Mouse (Mus musculus): ENCODE results near the gene Ttc28. TPM values are rescaled to one million over a fixed set of nuclear protein-coding genes. Genes with fewer than 3 reads are reported as not detected.
A peak's percentile ranks its signal among the peaks of the same experiment; 100 is the strongest.

The Ttc28 gene
- polyA plus RNA-seq, 1 experiment from 2014 or later = 12.1 TPM

DNA sequence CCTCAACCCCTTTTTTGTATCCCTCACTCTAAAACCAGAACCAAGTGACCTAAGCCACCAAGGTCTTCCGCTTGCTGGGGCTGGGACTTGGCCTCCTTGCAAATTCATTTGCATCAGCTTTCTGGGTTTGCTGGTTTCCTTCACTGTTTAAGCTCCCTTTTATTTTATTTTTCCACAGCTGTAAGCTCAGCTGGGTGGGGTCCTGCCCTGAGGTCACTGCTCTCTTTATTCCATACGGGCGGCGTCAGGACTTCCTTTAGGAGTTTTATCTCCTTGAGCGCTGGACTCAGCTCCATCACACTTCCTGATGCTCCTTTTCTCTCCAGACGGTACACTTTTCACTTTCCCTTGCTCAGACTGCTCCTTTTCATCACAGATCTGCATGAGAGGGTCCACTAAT lies 231.8 kb downstream of the Ttc28 start:
- no peak overlapping the region for H3K4me3 ChIP-seq (ENCODE audit: low read length)
- no peak overlapping the region for H3K27ac ChIP-seq (ENCODE audit: low read length)
- no peaks in the 10 kb centered on the region for H3K9me3 ChIP-seq (ENCODE audit: low read length)
- WGBS = 43% methylated on average over 6 of the region's 6 CpGs
- H3K36me3 ChIP-seq (ENCODE audit: insufficient read depth, low read length) = no peaks in the 10 kb centered on the region
- H3K4me2 ChIP-seq (replicated peaks; ENCODE audit: low read depth, low read length) = no peak overlapping the region
- no peak overlapping the region for H3K9ac ChIP-seq (replicated peaks; ENCODE audit: low read length)
- no peaks in the 10 kb centered on the region for H3K27me3 ChIP-seq (ENCODE audit: insufficient read depth, low read length)
- H3K4me1 ChIP-seq (ENCODE audit: insufficient read depth, low read length) = peaks cover 41% of the 10 kb centered on the region
- ATAC-seq (ENCODE audit: low FRiP score, low TSS enrichment) = no peak

DNA sequence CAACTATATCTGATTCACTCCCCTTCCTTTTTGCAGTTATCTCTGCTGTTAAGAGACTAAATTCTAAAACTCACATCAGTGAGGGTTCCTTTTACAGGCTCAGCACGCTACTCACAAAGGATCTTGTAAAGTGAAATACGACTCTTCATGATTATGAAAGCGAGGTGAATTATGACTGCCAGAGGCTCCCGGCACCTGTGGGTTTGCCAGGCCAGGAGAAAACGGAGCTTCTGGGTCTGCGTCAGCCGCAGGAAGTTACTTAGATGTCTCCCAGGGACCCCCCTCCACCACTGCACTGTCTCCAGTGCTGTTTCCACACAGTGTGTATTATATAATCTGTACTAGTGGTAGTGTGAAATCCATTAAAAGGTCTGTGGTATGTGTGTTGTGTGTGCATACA lies 233.6 kb downstream of the Ttc28 start:
- no peaks in the 10 kb centered on the region for H3K27me3 ChIP-seq (ENCODE audit: insufficient read depth, low read length)
- no peak overlapping the region for H3K4me2 ChIP-seq (replicated peaks; ENCODE audit: low read depth, low read length)
- ATAC-seq (ENCODE audit: low FRiP score, low TSS enrichment) = no peak
- H3K27ac ChIP-seq (ENCODE audit: low read length) = peak overlapping the region; percentile 74
- no peaks in the 10 kb centered on the region for H3K9me3 ChIP-seq (ENCODE audit: low read length)
- peaks cover 53% of the 10 kb centered on the region for H3K4me1 ChIP-seq (ENCODE audit: insufficient read depth, low read length)
- no peaks in the 10 kb centered on the region for H3K36me3 ChIP-seq (ENCODE audit: insufficient read depth, low read length)
- H3K4me3 ChIP-seq (ENCODE audit: low read length) = no peak overlapping the region
- no peak overlapping the region for H3K9ac ChIP-seq (replicated peaks; ENCODE audit: low read length)
- WGBS = 33% methylated on average over 7 of the region's 7 CpGs

DNA sequence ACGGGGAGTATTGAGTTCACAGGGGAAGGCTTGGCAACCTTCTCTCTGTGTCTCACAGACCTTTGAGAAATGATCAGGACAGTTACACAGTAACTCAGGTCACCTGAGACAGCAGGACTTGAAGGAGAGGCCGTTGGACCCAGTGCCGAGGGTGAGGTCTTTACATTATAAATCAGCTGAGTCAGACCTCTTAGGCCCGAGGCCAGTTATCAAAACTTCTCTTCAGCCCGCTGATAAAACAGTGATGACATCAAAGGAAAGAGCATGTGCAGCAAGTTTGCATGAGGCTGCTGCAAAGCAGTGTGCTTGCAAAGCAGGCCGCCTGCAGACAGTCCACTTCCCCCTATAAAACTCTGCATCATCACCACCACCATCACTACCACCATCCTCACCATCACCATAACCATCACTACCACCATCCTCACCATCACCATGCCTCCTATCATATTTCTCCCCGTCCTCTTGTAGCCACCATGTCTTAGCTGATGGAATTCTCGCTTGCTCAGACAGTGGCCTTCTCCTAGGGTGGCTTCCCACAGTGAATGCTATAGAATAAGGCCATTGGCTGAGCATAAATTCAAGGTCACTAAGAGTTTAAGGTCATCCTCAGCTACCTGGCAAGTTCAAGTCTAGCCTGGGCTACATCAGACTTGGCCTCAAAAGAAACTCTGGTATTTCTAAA lies 234.2 kb downstream of the Ttc28 start:
- no peak overlapping the region for H3K4me2 ChIP-seq (replicated peaks; ENCODE audit: low read depth, low read length)
- peak overlapping the region; percentile 74 for H3K27ac ChIP-seq (ENCODE audit: low read length)
- no peaks in the 10 kb centered on the region for H3K27me3 ChIP-seq (ENCODE audit: insufficient read depth, low read length)
- WGBS = 37% methylated on average over 8 of the region's 8 CpGs
- peak; percentile 71 for ATAC-seq (ENCODE audit: low FRiP score, low TSS enrichment)
- no peaks in the 10 kb centered on the region for H3K36me3 ChIP-seq (ENCODE audit: insufficient read depth, low read length)
- H3K9ac ChIP-seq (replicated peaks; ENCODE audit: low read length) = no peak overlapping the region
- H3K9me3 ChIP-seq (ENCODE audit: low read length) = no peaks in the 10 kb centered on the region
- H3K4me3 ChIP-seq (ENCODE audit: low read length) = no peak overlapping the region
- H3K4me1 ChIP-seq (ENCODE audit: insufficient read depth, low read length) = peaks cover 54% of the 10 kb centered on the region

DNA sequence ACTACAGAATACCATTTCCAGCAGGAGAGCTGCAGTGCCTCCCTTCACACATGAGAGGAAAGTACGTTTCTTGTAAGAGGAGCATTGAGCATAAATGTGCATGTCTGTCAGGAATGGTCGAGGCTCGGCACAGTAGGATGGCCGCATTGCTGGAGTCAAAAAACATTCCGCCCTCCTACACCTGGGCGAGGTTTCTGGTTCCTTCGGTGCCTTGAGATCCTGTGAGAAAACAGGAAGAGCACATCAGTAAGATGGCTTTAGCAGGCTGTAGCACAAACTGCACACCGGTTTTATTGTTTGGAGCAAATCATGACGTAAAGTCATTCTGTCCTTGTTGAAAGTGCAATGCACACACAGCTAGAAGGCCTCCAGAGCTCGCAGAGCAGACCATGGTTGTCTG lies 235.0 kb downstream of the Ttc28 start:
- Histone ChIP-seq H3K4me2 (replicated peaks; ENCODE audit: low read depth, low read length) (no peak overlapping the region), H3K4me3 (ENCODE audit: low read length) (no peak overlapping the region), H3K36me3 (ENCODE audit: insufficient read depth, low read length) (no peaks in the 10 kb centered on the region), H3K27me3 (ENCODE audit: insufficient read depth, low read length) (no peaks in the 10 kb centered on the region), H3K4me1 (ENCODE audit: insufficient read depth, low read length) (peaks cover 54% of the 10 kb centered on the region), H3K9ac (replicated peaks; ENCODE audit: low read length) (no peak overlapping the region), H3K27ac (ENCODE audit: low read length) (peak overlapping the region; percentile 67), H3K9me3 (ENCODE audit: low read length) (no peaks in the 10 kb centered on the region)
- 56% methylated on average over 10 of the region's 10 CpGs for WGBS
- ATAC-seq (ENCODE audit: low FRiP score, low TSS enrichment) = no peak

DNA sequence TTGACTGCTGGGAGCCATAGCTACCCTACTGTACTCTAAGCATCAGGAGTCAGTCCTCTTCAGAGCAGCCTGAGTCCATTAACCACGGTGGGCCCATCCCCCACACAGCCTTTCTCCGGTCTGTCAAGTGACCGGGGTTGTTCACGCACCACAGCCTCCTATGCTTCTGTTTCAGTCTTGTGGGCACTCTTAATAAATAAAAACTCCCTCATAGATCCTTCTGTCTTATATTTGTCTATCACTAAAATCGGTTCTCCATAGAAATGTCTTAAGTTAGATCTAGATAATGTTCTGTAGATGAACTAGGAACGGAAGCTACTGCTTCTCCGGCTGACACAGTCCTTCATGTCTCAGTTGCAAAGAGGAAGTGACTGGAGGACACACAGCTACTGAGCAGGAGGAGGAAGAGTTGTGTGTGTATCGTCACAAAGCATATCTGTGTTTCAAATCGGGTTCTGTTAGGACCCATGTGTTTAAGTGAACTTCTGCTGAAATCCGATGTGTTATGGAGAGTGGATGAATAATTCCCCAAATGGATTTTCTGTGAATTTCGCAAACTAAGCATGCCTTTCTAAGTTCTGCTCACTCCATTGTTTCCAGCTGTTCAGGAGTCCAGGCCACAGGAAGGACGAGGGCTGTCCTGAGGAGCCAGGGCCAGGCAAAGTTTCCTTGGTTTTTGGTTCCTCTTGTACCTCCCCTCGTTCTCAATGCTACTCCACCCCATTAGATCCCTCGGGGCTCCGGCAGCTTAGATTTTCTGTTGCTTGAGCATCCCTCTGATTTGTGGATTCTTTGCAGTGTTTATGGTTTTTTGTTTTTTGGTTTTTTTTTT lies 236.1 kb downstream of the Ttc28 start:
- Histone ChIP-seq H3K36me3 (ENCODE audit: insufficient read depth, low read length) (no peaks in the 10 kb centered on the region), H3K27me3 (ENCODE audit: insufficient read depth, low read length) (no peaks in the 10 kb centered on the region), H3K4me1 (ENCODE audit: insufficient read depth, low read length) (peaks cover 56% of the 10 kb centered on the region), H3K27ac (ENCODE audit: low read length) (peak overlapping the region; percentile 67), H3K4me3 (ENCODE audit: low read length) (no peak overlapping the region), H3K4me2 (replicated peaks; ENCODE audit: low read depth, low read length) (no peak overlapping the region), H3K9me3 (ENCODE audit: low read length) (no peaks in the 10 kb centered on the region), H3K9ac (replicated peaks; ENCODE audit: low read length) (no peak overlapping the region)
- WGBS = 35% methylated on average over 15 of the region's 15 CpGs
- ATAC-seq (ENCODE audit: low FRiP score, low TSS enrichment) = peak; percentile 75

DNA sequence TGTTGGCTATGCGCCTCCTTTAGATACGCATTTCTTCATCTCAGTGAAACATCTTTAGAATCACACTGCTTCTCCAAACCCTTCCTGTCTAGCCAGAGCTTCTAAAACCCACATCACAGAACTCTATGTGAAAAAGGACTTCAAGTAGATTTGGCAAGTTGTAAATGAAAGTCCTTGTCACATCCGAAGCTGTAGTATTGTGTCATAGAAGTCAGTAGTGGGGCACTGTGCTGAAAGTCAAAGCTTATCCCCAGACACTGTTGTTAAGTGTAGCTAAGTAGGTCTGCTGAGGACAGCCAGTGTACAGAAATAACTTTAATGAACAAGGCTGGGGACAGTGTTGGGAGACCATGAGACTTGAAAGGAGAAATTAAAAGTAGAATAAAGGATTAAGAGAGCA lies 240.2 kb downstream of the Ttc28 start:
- WGBS = 88% methylated on average over 3 of the region's 3 CpGs
- no peak overlapping the region for H3K9ac ChIP-seq (replicated peaks; ENCODE audit: low read length)
- peaks cover 39% of the 10 kb centered on the region for H3K4me1 ChIP-seq (ENCODE audit: insufficient read depth, low read length)
- peak overlapping the region; percentile 22; the same call in 1 of the 2 replicates for H3K27ac ChIP-seq (ENCODE audit: low read length)
- H3K4me3 ChIP-seq (ENCODE audit: low read length) = no peak overlapping the region
- no peaks in the 10 kb centered on the region for H3K27me3 ChIP-seq (ENCODE audit: insufficient read depth, low read length)
- no peaks in the 10 kb centered on the region for H3K9me3 ChIP-seq (ENCODE audit: low read length)
- no peaks in the 10 kb centered on the region for H3K36me3 ChIP-seq (ENCODE audit: insufficient read depth, low read length)
- ATAC-seq (ENCODE audit: low FRiP score, low TSS enrichment) = no peak
- no peak overlapping the region for H3K4me2 ChIP-seq (replicated peaks; ENCODE audit: low read depth, low read length)

DNA sequence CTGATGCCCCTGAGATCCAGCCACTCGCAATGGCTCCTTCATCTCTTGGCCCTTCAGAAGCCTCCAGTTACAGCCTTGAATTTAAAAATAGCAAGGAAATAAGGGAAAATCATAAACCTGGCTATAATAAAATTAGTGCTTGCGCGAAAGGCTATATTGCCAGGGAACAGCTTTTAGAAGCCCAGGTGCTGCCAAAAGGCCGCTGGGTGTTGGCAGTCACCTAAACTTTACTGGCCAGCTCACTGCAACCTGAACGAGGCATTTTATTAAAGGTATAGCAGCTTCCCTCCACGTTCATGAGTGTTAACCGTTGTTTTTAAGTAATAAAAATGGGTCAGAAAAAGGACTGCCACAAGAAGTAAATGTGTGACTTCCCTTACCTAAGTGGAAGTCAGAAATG lies 240.7 kb downstream of the Ttc28 start:
- H3K4me1 ChIP-seq (ENCODE audit: insufficient read depth, low read length) = peaks cover 34% of the 10 kb centered on the region
- no peak for ATAC-seq (ENCODE audit: low FRiP score, low TSS enrichment)
- no peaks in the 10 kb centered on the region for H3K9me3 ChIP-seq (ENCODE audit: low read length)
- 64% methylated on average over 7 of the region's 7 CpGs for WGBS
- no peaks in the 10 kb centered on the region for H3K36me3 ChIP-seq (ENCODE audit: insufficient read depth, low read length)
- peak overlapping the region; percentile 22; the same call in 1 of the 2 replicates for H3K27ac ChIP-seq (ENCODE audit: low read length)
- no peak overlapping the region for H3K4me3 ChIP-seq (ENCODE audit: low read length)
- no peaks in the 10 kb centered on the region for H3K27me3 ChIP-seq (ENCODE audit: insufficient read depth, low read length)
- no peak overlapping the region for H3K4me2 ChIP-seq (replicated peaks; ENCODE audit: low read depth, low read length)
- no peak overlapping the region for H3K9ac ChIP-seq (replicated peaks; ENCODE audit: low read length)

DNA sequence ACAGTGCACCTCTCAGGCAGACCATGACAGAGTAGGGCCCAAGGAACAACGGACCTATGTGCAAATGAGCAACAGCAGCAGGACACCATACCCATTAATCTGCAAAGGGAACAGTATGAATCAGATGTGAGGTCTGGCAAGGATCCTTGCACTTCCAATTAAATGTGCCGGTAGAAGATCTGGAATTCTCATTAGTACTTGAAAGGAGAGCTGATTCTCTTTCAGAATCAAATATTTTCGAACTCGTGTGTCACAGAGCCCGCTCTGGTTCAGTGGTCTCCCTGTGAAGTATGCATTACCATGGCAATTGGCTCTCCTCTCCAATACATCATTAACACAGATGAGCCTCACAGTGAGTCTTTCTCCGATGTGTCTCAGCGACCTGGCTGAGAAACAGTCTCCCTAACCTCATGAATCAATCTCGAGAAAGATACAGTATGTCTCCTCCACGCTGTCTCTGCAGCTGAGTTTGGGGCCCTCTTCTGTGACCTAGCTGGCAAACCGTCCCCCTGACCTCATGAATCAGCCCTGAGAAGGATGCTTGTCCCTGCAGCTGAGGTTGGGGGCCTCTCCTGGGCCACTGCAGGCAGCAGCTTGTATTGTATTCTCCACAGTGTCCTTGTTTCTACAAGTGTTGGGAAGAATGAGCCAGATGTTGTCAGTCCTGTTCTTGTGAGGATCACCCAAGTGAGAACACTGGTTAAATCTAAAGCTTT lies 241.3 kb downstream of the Ttc28 start:
- H3K27ac ChIP-seq (ENCODE audit: low read length) = peak overlapping the region; percentile 32; the same call in 1 of the 2 replicates
- ATAC-seq (ENCODE audit: low FRiP score, low TSS enrichment) = peak; percentile 74

DNA sequence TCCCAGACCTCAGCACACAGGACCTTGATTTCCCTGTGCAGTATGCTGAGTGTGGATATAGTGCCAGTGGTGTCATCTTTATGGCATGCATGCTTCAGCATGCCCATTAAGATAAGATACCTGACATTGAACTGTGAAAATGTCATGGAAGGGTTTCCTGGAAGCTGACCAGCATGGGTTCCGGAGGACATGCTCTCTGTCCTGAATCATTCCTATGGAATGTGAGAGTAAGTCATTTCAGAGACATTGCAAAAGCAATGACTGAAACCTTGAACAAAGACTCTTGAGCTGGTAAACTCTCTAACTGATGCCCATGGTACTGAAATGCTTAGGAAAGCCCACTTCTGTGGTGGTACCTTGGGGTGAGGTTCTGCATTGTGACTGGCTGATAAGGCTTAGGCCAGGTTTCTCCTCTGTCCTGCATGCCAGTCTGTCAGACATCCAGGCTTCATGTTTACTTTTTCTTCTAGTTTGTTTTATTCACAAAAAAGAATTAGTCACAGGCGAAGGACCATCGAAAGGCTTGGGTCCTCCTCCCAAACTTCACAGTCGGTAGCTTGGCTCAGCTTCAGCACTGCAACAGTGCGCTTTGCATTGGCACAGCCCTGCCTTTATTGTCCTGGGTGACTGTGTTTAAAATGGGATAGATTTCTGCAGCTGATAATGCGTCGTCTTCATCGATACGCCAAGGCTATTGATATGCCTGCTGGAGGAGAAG lies 242.9 kb downstream of the Ttc28 start:
- H3K27ac ChIP-seq (ENCODE audit: low read length) = no peak overlapping the region

More for the DNA sequence above, 241.3 kb downstream of the Ttc28 start:
- Histone ChIP-seq H3K4me2 (replicated peaks; ENCODE audit: low read depth, low read length) (no peak overlapping the region), H3K4me1 (ENCODE audit: insufficient read depth, low read length) (peaks cover 28% of the 10 kb centered on the region), H3K9me3 (ENCODE audit: low read length) (no peaks in the 10 kb centered on the region), H3K36me3 (ENCODE audit: insufficient read depth, low read length) (no peaks in the 10 kb centered on the region), H3K9ac (replicated peaks; ENCODE audit: low read length) (no peak overlapping the region), H3K4me3 (ENCODE audit: low read length) (no peak overlapping the region), H3K27me3 (ENCODE audit: insufficient read depth, low read length) (no peaks in the 10 kb centered on the region)
- WGBS = 23% methylated on average over 10 of the region's 10 CpGs

More for the DNA sequence above, 242.9 kb downstream of the Ttc28 start:
- Histone ChIP-seq H3K4me1 (ENCODE audit: insufficient read depth, low read length) (peaks cover 21% of the 10 kb centered on the region), H3K4me3 (ENCODE audit: low read length) (no peak overlapping the region), H3K4me2 (replicated peaks; ENCODE audit: low read depth, low read length) (no peak overlapping the region), H3K27me3 (ENCODE audit: insufficient read depth, low read length) (no peaks in the 10 kb centered on the region), H3K36me3 (ENCODE audit: insufficient read depth, low read length) (0 out of 2 replicates have a peak, but pooled peaks cover 3% of the 10 kb centered on the region), H3K9me3 (ENCODE audit: low read length) (no peaks in the 10 kb centered on the region), H3K9ac (replicated peaks; ENCODE audit: low read length) (no peak overlapping the region)
- WGBS = 69% methylated on average over 9 of the region's 9 CpGs
- ATAC-seq (ENCODE audit: low FRiP score, low TSS enrichment) = no peak

All from kidney, embryonic 16.5 days (tissue).